Mouse (Mus musculus) kidney, adult 8-10 months (tissue): ENCODE measurements around the gene Olfr20.
A peak's percentile ranks its signal among the peaks of the same experiment; 100 is the strongest.
"Not testable (repeated sequence)": the region's sequence is repeated elsewhere in the genome, so short reads cannot be mapped to it uniquely, and the experiment has no call there.

Experiments used
- DNase-seq, 2 experiments: peaks; one replicate each; pipeline ENCODE4 v3.0.0; 2022

Olfr20 gene

DNA sequence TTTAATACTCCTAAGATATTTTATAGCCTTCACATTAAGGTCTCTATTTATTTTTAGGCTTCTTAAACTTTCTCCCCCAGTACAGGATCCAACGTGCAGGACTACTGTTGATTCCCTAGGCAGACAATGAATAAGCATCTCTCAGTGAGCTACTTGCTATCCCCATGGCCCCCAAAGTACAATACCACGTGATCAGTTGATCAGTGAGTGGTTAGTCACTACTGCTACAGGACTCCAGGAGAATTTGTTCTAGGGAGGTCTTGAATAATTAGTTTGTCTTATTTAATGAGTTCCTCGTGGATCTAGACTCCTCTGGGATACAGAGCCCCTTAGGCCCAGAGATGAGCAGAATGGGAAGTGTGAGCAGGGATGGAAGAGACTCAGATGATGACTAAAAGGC is at the start of gene Olfr20:
TSS of gene Olfr20 (plus strand) at position 301 of the 400 bp plus-strand sequence.
- no peak for DNase-seq

DNA sequence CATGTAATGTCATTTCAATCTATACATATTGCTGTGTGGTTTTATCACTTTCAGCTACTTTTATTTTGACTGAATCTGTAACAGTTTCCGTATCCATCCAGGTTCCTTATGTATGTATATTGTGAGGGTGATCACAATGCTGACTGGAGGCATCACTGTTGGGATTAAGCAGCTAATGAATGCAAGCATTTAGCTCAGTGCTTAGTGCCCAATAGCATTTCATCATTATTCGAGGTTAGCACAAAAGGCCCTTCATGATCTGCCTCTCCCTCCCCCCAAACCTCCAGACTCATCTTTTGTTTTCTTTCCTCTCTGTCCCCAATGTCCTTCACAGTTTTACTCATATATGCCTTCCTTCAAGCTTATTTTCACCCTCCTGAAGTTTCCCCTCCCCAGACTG is 47.5 kb upstream of the Olfr20 start:
- no peak for DNase-seq

DNA sequence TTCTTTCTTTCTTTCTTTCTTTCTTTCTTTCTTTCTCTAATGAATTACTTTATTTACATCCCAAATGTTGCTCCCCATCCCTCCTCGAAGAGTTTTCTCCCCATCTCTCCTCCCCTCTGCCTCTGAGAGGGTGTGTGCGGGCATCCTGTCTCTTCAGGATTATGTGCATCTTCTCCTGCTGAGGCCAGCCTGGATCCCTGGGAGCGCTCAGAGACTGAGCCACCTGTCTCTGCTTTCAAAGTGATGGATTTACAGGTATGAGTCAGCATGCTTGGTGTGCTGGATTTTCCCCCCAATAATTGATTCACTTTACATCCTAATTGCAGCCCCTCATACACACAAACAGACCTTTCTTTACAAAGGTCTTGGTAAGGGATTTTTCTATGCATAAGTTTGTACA is 34.6 kb upstream of the Olfr20 start:
- no peak for DNase-seq

DNA sequence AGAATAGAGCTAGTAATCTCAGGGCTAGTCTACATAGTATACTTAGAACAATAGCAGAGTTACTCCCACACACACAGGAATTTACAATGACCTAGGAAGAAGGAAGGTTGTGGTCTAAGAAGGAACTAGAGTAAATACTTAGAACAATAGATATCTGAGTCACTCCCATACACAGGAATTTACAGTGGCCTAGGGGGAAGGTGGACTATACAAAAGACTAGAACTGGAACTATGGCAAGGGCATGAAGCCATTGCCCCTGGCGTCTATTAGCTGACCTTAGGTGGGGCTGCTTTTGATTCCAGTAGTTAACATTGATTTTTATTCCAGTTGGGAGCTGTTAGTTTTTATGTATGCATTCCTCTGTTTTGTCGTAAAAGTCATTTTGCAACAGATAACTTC is 32.0 kb upstream of the Olfr20 start:
- DNase-seq: not testable (repeated sequence)

DNA sequence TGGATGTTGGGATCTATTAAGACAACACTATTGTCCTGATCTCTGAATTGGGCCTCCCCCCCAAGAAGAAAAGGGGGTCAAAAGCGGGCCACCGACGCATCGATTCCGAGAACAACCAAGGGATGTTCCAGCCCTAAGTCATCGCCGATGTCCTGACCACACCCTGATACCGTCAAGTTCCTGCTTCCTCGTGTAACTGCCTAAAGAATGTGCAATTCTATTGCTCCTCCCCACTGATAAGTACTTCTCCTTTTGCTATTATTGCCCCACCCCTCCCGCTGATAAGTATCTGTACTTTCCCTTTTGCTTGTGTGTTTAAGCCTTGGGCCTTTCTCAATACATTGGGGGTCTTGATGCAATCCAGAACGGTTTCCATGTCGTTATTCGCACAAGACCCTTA is 29.5 kb upstream of the Olfr20 start:
- DNase-seq: not testable (repeated sequence)

DNA sequence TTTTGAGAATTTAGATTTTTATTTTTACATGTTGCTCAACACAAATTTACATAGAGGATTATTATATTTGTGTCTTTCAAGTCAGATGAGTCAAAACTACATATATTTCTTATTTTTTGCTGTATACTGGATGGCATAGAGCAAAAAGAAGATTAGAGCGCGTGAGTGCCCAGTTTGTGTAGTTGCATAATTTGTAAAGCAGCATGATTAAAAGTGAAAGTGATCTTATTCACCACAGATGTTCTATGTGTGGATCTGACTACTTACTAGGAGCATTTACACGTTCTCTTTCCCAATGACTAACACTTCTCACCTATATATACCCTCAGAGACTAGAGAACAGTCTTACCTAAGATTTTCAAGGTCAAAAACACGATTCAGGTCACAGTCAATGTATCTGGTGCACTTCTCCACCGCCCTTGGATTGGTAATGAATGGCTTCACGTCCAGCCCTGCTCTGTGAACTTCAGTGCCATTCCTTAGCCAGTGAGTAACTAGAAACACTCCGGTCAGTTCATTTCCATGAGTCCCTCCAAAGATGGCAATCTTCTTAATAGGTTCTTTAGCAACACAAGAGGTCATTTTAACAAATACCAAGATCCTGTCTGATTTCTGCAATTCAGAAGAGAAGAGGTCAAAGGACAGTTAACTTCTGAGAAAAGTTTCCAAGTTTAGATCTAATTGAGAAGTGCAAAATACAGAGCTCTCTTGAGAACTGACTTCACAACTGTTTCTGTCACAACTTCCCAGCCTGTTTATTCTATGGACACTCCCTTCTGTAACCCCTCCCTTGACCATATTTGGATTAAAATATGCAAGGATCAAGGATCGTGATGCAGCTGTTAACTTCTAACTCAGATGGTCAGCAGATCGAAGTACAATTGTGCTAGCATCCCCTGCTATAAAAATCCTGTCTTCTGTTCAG is 26.4 kb upstream of the Olfr20 start:
- peak; percentile 62 to 75 for DNase-seq

DNA sequence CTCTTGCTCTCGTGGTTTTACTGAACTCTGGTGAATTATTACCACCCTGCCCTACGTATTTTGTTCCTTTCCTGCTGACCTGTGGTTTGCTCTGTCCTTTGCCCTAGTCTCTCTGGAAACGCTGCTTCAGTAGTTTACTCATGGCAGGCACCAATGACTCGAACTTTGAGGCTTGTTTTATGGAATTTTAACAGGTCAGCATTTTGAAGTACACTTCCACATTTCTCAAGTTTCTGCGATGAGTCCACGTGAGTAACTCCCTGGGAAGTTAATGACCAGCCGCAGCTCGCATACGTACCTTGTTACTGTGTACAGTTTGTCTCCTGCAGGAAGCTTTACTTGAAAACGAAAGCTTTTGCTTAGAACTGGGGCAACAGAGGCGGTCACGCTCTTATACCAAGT is 24.1 kb upstream of the Olfr20 start:
- DNase-seq: peak; percentile 87 to 92

DNA sequence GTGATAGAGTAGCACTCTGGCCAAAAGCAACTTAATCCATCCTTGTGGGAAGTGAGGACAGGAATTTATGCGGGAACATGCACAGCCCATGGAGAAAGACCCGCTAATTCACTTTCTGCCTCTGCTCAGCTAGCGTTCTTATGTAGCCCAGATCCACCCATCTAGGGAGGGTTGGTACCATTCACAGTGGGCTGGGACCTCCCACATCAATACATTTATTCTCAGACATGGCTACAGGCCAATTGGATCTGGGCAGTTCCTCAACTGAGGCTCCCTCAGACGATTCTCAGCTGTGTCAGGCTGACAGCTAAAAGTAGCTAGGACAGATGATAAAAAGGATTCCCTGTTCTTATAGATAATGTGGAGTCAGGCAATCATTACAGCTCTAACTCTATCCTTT is 23.2 kb upstream of the Olfr20 start:
- DNase-seq: no peak

DNA sequence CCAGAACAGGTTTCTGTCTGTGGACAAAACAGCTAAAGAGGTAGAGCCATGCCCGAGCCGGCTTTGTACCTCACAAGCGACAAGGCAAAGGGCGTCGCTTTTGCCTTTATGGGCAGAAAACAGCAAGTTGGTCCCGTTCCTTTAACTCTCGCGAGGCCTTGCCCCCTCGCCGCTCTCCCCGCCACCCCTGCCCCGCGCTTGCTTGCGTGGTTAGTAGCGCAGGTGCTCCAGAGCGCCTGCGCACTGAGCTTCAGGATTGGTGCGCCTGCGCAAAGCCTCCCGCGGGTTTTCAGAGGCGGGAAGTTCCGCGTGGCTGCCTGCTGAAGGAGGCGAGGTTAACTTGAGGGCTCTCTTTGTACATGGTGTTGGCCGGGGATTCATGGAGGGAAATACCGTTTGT is 21.1 kb upstream of the Olfr20 start, which contains the start of the genes Aspa, Gm49340 and Spata22:
TSS of gene Aspa (minus strand) at position 155 of the 400 bp plus-strand sequence.
TSS of gene Gm49340 (plus strand) at position 300 of the 400 bp plus-strand sequence.
TSS of gene Spata22 (plus strand) at position 300 of the 400 bp plus-strand sequence.
- no peak for DNase-seq

DNA sequence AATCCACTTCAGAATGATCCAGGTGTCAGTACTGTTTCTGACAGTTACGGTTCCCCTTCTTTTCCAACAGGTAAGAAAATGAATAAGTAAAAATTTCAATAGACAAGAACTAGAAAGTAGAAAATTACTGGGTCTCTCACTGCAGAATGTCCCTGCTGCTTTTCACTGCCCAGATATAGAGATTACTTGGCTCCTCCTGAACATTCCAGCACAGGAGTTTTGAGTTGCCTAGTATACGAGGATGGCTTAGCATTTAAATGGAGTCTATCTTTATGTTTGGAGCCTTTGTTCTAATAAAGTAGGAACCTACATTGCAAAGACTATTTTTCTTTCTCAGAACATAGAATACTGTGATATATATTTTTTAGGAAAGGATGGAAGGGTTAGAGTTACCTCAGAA is 17.2 kb upstream of the Olfr20 start:
- DNase-seq: no peak

DNA sequence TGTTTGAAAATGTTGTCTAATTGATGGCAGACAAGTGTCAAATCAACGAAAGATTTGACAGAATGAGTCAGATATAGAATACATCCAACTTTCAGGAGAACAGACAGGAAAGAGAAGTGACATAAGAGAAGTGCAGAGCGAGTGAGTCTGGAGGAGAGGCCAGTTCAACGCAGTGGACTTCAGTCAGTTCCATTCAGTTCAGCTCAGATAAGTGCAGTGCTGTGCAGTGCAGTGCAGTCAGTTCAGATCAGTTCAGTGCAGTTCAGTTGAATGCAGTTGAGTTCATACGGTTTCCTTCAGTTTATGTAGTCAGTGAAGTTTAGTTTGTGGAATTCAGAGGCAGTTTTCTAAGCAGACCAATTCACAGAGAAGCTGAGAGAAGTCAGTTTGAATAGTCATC is 13.7 kb upstream of the Olfr20 start:
- no peak for DNase-seq

DNA sequence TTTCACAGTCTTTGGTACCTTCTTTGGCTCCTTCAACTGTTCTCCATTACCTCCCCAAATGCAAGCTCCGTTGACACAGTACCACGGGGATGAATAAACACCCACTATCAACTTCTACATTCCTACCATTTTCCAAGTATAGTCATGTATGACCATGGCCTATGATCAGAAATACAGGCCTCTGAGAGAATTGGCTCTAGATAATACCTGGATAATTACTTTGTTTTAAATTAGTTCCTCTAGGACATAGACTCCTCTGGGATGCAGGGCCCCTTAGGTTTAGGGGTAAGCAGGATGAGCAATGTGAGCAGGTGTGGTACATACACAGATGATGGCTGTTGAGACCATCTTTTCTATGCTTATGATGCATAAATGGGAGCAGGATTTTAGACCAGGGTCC is 20.4 kb downstream of the Olfr20 start, which contains the start of gene Olfr376:
TSS of gene Olfr376 (plus strand) at position 301 of the 400 bp plus-strand sequence.
- no peak for DNase-seq

DNA sequence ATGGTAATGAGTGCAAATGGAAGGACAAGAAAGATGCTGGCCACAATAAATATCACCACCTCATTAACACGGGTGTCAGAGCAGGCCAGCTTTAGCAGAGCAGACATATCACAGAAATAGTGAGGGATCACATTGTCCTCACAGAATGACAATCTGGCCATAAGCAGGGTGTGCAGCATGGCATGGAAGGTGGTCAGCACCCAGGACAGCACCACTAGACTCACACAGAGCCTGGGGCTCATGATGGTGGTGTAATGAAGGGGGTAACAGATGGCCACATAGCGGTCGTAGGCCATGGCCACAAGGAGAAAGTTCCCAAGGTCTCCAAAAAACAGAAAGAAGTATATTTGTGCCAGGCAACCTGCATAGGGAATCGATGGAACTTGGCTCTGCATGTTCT is 44.8 kb downstream of the Olfr20 start:
- no peak for DNase-seq

DNA sequence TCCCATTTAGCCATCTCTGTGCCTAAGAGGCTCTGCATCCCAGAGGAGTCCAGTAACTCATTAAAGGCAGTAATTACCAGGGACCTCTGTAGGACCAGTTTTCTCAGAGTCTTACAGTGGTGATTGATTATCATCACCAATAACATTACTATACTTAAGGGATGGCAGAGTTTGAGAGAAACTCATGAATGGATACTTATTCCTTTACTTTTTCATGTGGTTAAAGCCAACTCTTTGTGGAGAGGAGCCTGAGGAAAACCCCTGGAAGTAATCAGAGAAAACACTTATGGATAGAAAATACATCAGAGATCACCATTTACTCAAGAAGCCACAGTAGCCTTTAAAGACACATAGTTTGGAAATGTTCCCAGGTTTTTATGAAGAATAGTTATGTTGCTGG is 48.9 kb downstream of the Olfr20 start, which contains the start of gene Olfr1:
TSS of gene Olfr1 (minus strand) at position 101 of the 400 bp plus-strand sequence.
- DNase-seq: no peak
